Mouse (Mus musculus) brain, embryonic 14.5 days (tissue): ENCODE measurements around the gene Skp2.

Experiments used
- CTCF ChIP-seq: fragments of 200-500 bp; IDR thresholded peaks from 2 replicates; pipeline ENCODE4 v1.5.1; 2012; ENCODE audit warnings: inconsistent platforms, mild to moderate bottlenecking, moderate library complexity, borderline replicate concordance; ENCODE audit not compliant: insufficient read depth, insufficient read length; ENCODE audit errors: extremely low read depth
- POLR2A ChIP-seq: fragments of 200-500 bp; IDR thresholded peaks from 2 replicates; pipeline ENCODE4 v1.6.1; 2012; ENCODE audit warnings: mild to moderate bottlenecking, inconsistent platforms, borderline replicate concordance; ENCODE audit not compliant: poor library complexity, insufficient read depth, insufficient read length, severe bottlenecking; ENCODE audit errors: extremely low read depth

- TF ChIP-seq CTCF = no peak
- no peak for TF ChIP-seq POLR2A
These were observed 66.5 kb downstream of the Skp2 start for GRCm38 (mm10) chr15:9088683-9089072.
